Mouse (Mus musculus) MEL-GATA-1-ER (cell line): ENCODE measurements around the gene Sec61a1.
A peak's percentile ranks its signal among the peaks of the same experiment; 100 is the strongest.

Source experiments
- DNase-seq: peaks from one replicate; pipeline ENCODE4 v3.0.0-alpha.2; 2012; ENCODE audit warnings: low read depth; ENCODE audit errors: extremely low read depth

Gene Sec61a1

GRCm38 (mm10) chr6:88517701-88518403 is 853 bp downstream of the Sec61a1 start:
- DNase-seq: no peak

GRCm38 (mm10) chr6:88516667-88517066 is 2.0 kb downstream of the Sec61a1 start:
- no peak for DNase-seq

GRCm38 (mm10) chr6:88515971-88516370 is 2.7 kb downstream of the Sec61a1 start:
- DNase-seq: no peak

GRCm38 (mm10) chr6:88514546-88514945 is 4.2 kb downstream of the Sec61a1 start:
- DNase-seq: no peak

GRCm38 (mm10) chr6:88513984-88514383 is 4.7 kb downstream of the Sec61a1 start:
- DNase-seq: no peak

GRCm38 (mm10) chr6:88503044-88503443 is 15.7 kb downstream of the Sec61a1 start:
- no peak for DNase-seq

GRCm38 (mm10) chr6:88502030-88502970 is 16.4 kb downstream of the Sec61a1 start:
- DNase-seq: no peak

- DNase-seq: no peak
These were observed 18.3 kb downstream of the Sec61a1 start for GRCm38 (mm10) chr6:88500405-88500767.

GRCm38 (mm10) chr6:88499481-88500404 is 19.0 kb downstream of the Sec61a1 start:
- no peak for DNase-seq

- DNase-seq: no peak
These were observed 25.0 kb downstream of the Sec61a1 start for GRCm38 (mm10) chr6:88493712-88494111.

GRCm38 (mm10) chr6:88490629-88491354 is 27.9 kb downstream of the Sec61a1 start:
- no peak for DNase-seq

- DNase-seq: no peak
These were observed 28.9 kb downstream of the Sec61a1 start for GRCm38 (mm10) chr6:88489834-88490233.

GRCm38 (mm10) chr6:88489026-88489425 is 29.7 kb downstream of the Sec61a1 start:
- DNase-seq: no peak

GRCm38 (mm10) chr6:88486893-88487292 is 31.8 kb downstream of the Sec61a1 start:
- DNase-seq: no peak

GRCm38 (mm10) chr6:88485378-88485777 is 33.3 kb downstream of the Sec61a1 start:
- no peak for DNase-seq

GRCm38 (mm10) chr6:88483913-88484312 is 34.8 kb downstream of the Sec61a1 start:
- no peak for DNase-seq

- no peak for DNase-seq
These were observed 35.6 kb downstream of the Sec61a1 start for GRCm38 (mm10) chr6:88483111-88483510.

GRCm38 (mm10) chr6:88480421-88480820 is 38.3 kb downstream of the Sec61a1 start:
- no peak for DNase-seq

GRCm38 (mm10) chr6:88469878-88470277 is 48.8 kb downstream of the Sec61a1 start:
- DNase-seq: no peak

- peak; percentile 98 for DNase-seq
These were observed 53.4 kb downstream of the Sec61a1 start, which contains the start of gene Ruvbl1 for GRCm38 (mm10) chr6:88465181-88465920. Ruvbl1 (plus strand) TSS chr6:88465409.
